Mouse (Mus musculus) hematopoietic stem cell, adult 5-6 weeks (primary cell): Measurements from ENCODE around the gene Hist1h1a. TPM values are rescaled to one million over a fixed set of nuclear protein-coding genes. Genes with fewer than 3 reads are reported as not detected.

Experiments
- ATAC-seq, 2 experiments: fragments of 125-278 bp in 1 of 2; replicated peaks in 1 of 2; 2 replicates each; pipeline ENCODE4 v1.8.0; 2016 to 2017; ENCODE audit warnings: inconsistent platforms in 2 of 2, mild to moderate bottlenecking in 2 of 2, moderate number of reproducible peaks in 2 of 2, low read depth in 1 of 2, moderate TSS enrichment in 1 of 2; ENCODE audit not compliant: low FRiP score in 2 of 2, poor library complexity in 2 of 2, severe bottlenecking in 2 of 2, insufficient read depth in 1 of 2, low TSS enrichment in 1 of 2
- total RNA-seq: library from RNA; stranded (forward); fragments of 172-1452, 232-1000 nt; gene quantifications from 2 replicates; pipeline ENCODE4 v1.2.3, GENCODE M21; 2017

Gene Hist1h1a
- total RNA-seq, 1 experiment from 2014 or later = 1,487 TPM

- no peak for ATAC-seq
Observed at GRCm38 (mm10) chr13:23740256-23740840, 23.1 kb upstream of the Hist1h1a start.

- ATAC-seq = no peak
Observed at GRCm38 (mm10) chr13:23740910-23741309, 22.6 kb upstream of the Hist1h1a start.

DNA sequence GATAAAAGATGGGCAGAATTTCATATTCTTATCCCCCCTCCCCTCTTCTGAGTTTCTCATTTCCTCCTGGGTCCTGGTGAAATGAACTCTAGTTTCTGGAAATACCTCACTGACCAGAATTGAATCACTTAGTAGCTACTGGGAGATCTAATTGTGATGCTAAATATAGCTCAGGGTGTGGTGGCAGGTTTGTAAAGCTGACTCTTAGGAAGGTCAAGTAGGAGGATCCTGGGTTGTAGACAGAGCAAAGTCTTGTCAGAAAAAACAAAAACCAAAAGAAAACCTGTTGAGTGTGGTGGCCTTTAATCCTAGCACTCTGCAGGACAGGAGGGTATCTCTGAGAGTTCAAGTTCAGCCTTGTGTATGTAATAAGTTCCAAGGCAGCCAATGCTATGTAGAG is 21.5 kb upstream of the Hist1h1a start:
- no peak for ATAC-seq

GRCm38 (mm10) chr13:23743215-23743614 is 20.3 kb upstream of the Hist1h1a start:
- no peak for ATAC-seq

DNA sequence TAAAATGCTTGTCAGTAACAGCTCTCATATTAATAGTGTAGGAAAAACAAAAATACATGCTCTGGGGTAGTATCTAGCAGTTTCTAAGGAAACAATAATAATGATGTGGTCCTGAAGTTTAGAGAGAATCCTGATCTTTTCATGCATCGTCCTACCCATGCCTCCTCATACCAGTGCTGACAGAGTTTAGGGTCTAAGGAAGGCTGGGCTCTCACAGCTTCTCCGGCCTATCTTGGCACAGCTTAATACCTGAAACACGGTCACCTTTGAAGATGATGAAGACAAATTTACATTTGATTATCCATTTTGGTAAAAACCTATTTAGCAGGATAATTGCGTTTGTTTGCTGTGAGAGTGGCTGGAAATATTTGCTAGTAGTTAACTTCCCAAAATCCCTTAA is 19.5 kb upstream of the Hist1h1a start:
- ATAC-seq = no peak

DNA sequence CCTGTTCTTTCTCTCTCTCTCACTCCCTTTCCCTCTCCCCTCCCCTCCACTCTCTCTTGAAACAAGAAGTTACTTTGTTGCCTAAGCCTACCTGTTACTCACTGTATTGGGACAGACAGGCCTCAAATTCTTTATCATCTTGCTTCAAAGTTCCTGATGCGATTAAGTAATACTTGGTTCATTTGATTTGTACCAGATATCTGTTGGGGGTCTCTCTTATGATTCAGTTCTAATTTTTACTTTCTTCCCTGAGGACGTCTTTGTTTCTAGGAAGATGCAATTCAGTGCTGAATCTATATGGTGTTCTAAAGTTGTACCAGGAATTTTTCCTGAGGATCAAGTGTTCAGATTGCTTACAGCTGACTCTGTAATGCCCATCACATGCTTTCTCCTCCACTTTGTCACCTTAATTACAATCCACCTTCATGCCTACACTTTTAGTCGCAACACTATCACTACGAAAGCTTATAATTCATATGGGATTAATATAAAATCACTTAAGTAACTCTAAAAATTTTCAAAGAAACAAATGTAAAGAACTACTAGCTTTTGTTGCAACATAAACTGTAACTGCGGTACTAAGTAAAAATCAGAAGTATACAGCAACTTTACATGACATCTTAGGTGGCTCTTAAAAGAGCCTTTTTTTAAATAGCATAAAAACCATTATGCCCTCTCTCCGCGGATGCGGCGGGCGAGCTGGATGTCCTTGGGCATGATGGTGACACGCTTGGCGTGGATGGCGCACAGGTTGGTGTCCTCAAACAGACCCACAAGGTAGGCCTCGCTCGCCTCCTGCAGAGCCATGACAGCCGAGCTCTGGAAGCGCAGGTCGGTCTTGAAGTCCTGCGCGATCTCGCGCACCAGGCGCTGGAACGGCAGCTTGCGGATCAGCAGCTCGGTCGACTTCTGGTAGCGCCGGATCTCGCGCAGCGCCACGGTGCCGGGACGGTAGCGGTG is 18.8 kb upstream of the Hist1h1a start:
- ATAC-seq = no peak

DNA sequence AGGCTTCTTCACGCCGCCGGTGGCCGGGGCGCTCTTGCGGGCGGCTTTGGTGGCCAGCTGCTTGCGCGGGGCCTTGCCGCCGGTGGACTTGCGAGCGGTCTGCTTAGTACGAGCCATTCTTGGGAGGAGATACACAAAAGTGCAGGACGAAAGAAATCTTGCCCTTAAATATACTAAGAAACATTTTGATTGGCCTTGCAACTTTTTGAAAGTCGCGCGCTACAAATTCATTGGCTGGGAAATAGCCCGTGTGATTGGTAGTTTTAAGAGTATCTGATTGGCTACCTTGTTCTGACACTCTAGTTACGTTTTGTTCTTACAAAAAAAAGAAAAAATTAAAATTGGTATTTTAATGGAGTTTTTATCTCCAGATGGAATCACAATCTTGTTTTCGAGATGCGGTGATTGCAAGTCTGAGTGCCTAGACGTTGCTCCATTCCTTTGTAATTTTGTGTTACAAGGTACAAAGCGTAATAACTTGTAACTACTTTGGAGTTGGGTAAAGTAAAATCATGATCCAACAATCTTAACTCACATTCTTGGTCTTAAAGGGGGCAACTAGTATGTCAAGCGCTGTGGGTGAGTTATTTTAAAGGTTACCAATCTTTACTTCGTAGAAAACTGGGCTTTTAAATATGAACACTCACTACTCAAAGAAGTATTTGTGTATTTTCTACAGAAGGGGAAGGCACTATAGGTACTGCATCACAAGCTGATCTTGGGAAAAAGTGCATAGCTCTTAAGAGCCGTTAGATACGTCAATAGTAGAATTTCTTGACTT is 17.9 kb upstream of the Hist1h1a start, which contains the start of gene Hist1h3c:
Gene Hist1h3c (minus strand): TSS at position 222 of the 781 bp plus-strand sequence.
- peak; percentile 61 to 62; a peak in 3 of 4 replicates for ATAC-seq

DNA sequence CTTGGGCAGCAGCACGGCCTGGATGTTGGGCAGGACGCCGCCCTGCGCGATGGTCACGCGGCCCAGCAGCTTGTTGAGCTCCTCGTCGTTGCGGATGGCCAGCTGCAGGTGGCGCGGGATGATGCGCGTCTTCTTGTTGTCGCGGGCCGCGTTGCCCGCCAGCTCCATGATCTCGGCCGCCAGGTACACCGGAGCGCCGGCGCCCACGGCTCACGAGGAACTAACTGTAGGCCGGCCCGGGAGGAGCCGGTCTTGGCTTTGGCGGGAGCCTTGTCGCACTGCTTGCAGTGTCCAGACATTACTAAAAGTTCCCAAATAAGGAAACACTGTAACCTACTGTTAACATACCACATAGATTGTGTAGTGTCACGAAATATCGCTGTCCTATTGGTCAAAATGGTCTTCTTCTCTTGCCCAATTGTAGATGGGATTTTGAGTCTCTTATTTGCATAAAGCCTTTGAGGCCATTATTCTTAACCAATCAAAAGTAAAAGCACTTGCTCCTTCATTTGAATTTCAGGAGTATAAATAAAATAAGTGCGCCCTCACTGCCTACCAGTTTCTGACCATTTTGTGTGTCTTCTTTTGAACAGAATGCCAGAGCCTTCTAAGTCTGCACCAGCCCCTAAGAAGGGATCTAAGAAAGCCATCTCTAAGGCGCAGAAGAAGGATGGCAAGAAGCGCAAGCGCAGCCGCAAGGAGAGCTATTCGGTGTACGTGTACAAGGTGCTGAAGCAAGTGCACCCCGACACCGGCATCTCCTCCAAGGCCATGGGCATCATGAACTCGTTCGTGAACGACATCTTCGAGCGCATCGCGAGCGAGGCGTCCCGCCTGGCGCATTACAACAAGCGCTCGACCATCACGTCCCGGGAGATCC is 17.0 kb upstream of the Hist1h1a start, which contains the start of gene Hist1h2bb:
Gene Hist1h2bb (plus strand): TSS at position 534 of the 880 bp plus-strand sequence.
- peak; percentile 81 to 87 for ATAC-seq

- ATAC-seq = no peak
Observed at GRCm38 (mm10) chr13:23747081-23747891, 16.2 kb upstream of the Hist1h1a start.

DNA sequence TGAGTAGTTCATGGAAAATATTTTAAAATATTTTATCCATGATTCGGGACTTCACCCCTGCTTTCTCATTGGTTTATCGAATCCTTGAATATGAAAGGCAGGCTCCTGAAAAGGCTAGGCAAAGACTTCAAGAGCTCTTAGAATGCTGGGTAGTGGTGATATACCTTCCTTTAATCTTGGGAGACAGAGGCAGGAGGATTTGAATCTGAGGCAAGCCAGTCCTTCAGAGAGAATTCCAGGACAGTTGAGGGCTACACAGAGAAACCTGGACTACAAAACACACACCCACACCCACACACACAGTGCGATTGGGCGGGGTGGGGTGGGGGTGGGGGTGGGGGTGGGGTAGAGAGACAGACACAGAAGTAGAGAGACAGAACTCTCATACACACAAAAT is 15.6 kb upstream of the Hist1h1a start:
- no peak for ATAC-seq

- no peak for ATAC-seq
Observed at GRCm38 (mm10) chr13:23749563-23750121, 13.8 kb upstream of the Hist1h1a start.

DNA sequence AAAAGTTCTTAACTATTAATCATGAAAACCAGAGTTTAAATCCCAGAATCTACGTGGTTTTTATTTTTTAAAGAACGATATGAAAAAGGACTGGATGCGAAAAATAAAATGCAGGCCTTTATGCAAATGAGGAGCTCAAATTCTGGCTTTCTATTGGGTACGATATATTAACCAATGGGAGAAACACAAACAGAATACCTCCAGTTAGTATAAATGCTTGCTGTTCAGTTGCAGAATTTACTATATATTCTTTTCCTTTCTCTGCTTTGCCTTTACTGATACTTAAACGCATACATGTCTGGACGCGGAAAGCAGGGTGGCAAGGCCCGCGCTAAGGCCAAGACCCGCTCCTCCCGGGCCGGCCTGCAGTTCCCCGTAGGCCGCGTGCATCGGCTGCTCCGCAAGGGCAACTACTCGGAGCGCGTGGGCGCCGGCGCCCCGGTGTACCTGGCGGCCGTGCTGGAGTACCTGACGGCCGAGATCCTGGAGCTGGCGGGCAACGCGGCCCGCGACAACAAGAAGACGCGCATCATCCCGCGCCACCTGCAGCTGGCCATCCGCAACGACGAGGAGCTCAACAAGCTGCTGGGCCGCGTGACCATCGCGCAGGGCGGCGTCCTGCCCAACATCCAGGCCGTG is 12.5 kb upstream of the Hist1h1a start, which contains the start of gene Hist1h2ab:
Gene Hist1h2ab (plus strand): TSS at position 288 of the 639 bp plus-strand sequence.
- peak; percentile 12 to 48; a peak in 2 of 4 replicates for ATAC-seq

GRCm38 (mm10) chr13:23751478-23751956 is 11.9 kb upstream of the Hist1h1a start:
- ATAC-seq = no peak; a peak in 1 of 4 replicates

- ATAC-seq = peak; percentile 61
Observed at GRCm38 (mm10) chr13:23752067-23752741, 11.3 kb upstream of the Hist1h1a start, which contains the start of gene Hist1h3b. Gene Hist1h3b (plus strand): TSS chr13:23752267.
